Mouse (Mus musculus): ENCODE results near the gene Ccl25. TPM values are rescaled to one million over a fixed set of nuclear protein-coding genes. Genes with fewer than 3 reads are reported as not detected.
A peak's percentile ranks its signal among the peaks of the same experiment; 100 is the strongest.

Ccl25 gene
- polyA plus RNA-seq, 1 experiment from 2014 or later, result 16.8 TPM

DNA sequence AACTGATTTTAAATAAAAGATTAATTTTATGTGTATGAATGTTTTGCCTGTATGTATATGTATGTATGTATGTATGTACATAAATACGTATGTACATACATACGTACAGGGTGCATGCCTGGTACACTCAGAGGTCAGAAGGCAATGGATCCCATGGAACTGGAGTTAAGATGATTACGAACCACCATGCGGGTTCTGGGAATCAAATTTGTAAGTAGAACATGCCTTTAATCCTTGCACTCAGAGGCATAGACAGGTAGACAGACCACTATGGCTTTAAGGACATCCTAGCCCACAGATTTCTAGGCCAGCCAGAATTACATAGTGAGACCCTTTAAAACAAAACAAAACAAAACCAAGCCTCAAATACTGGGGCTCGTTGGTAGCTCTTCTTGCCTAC lies 6.9 kb upstream of the Ccl25 start:
- H3K36me3 ChIP-seq, result peaks cover 19% of the 10 kb centered on the region; the same call in 1 of the 2 replicates
- no peaks in the 10 kb centered on the region for H3K9me3 ChIP-seq (replicated peaks)
- H3K4me3 ChIP-seq (replicated peaks), result no peak overlapping the region
- H3K4me1 ChIP-seq, result peaks cover 32% of the 10 kb centered on the region
- WGBS, result 88% methylated on average over 5 of the region's 5 CpGs
- ATAC-seq (ENCODE audit: insufficient number of reproducible peaks, low FRiP score, low TSS enrichment, low read depth), result no peak
- no peak overlapping the region for H3K4me2 ChIP-seq (replicated peaks)
- H3K27ac ChIP-seq (replicated peaks), result no peak overlapping the region
- H3K27me3 ChIP-seq, result no peaks in the 10 kb centered on the region
- no peak overlapping the region for H3K9ac ChIP-seq

DNA sequence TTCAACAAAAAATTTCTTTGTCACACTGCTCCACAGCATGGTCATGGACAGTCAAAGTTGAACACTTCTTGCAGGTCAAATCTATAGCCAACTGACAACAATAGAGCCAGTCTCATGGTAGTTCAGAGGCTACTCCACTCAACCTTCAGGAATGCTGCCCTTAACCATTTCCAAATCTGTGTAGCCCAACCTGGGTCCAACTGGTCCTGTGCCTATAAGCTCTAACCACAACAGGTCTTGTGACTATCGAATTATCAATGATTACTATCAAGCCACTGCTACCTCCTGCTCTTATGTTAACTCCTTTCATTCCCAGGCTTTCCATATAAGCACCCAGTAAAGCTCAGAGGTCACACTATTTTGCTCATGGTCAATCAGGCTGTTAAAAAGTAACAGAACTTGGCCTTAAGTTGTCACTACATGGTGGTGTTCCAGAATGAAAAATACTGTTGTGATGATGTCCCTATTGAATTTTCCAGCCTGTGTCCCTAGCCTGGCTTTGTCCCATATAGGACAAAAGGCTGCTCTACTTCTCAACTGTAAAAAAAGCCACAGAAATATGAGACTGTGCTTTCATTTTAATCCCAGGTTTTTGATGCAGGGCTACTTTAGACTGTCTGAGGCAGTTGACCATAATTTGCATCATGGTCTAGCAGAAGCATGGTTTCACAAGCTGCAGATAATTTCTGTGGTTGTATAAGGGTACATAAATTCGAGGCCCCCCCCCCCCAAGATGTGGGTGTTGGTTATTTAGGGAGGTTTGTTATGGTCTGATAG lies 6.0 kb upstream of the Ccl25 start:
- H3K36me3 ChIP-seq, result peaks cover 19% of the 10 kb centered on the region; the same call in 1 of the 2 replicates
- no peak overlapping the region for H3K4me3 ChIP-seq (replicated peaks)
- no peaks in the 10 kb centered on the region for H3K9me3 ChIP-seq (replicated peaks)
- no peaks in the 10 kb centered on the region for H3K27me3 ChIP-seq
- 79% methylated on average over 2 of the region's 2 CpGs for WGBS
- H3K4me1 ChIP-seq, result peaks cover 38% of the 10 kb centered on the region
- H3K4me2 ChIP-seq (replicated peaks), result no peak overlapping the region
- ATAC-seq (ENCODE audit: insufficient number of reproducible peaks, low FRiP score, low TSS enrichment, low read depth), result no peak
- H3K27ac ChIP-seq (replicated peaks), result no peak overlapping the region
- H3K9ac ChIP-seq, result no peak overlapping the region

DNA sequence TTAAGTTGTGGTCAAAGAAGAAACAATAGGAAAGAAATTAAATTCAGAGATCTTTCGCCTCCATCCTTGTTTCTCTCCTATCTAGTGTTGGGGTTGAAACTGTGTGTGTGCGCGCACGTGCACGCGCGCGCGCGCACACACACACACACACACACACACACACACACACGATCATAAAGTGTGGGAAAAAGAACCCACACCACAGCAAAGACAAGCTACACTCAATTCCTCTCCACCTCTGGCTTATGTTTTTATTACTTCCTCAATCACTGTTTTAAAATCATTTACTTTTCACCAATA lies 5.5 kb upstream of the Ccl25 start:
- Histone ChIP-seq H3K36me3 (peaks cover 19% of the 10 kb centered on the region; the same call in 1 of the 2 replicates), H3K4me2 (replicated peaks) (no peak overlapping the region), H3K9me3 (replicated peaks) (no peaks in the 10 kb centered on the region), H3K27ac (replicated peaks) (no peak overlapping the region), H3K27me3 (no peaks in the 10 kb centered on the region), H3K4me1 (peaks cover 38% of the 10 kb centered on the region), H3K4me3 (replicated peaks) (no peak overlapping the region), H3K9ac (no peak overlapping the region)
- 96% methylated on average over 11 of the region's 11 CpGs for WGBS
- no peak for ATAC-seq (ENCODE audit: insufficient number of reproducible peaks, low FRiP score, low TSS enrichment, low read depth)

DNA sequence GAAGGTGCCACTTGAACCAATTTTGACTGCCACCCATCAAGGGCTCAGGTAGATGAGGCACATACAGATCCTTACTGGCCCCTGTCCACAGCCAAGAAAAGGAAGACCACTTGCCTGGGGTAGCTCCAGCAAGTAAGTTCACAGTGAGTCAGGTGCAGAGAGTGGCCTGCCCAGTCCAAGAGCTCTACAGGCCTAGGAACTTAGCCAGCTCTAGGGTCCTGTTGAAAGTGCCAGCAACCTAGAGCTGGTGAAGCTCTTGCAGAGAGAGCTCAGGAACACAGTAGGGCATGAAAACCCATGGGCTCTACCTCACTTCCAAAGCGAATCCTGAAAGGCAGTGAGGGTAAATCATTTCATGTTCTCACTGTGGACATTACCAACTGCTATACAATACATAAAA lies 4.6 kb upstream of the Ccl25 start:
- Histone ChIP-seq H3K27me3 (no peaks in the 10 kb centered on the region), H3K9ac (no peak overlapping the region), H3K9me3 (replicated peaks) (no peaks in the 10 kb centered on the region), H3K4me2 (replicated peaks) (no peak overlapping the region), H3K4me3 (replicated peaks) (no peak overlapping the region), H3K4me1 (peaks cover 38% of the 10 kb centered on the region), H3K36me3 (peaks cover 19% of the 10 kb centered on the region; the same call in 1 of the 2 replicates), H3K27ac (replicated peaks) (no peak overlapping the region)
- ATAC-seq (ENCODE audit: insufficient number of reproducible peaks, low FRiP score, low TSS enrichment, low read depth), result no peak
- 95% methylated on average over 1 of the region's 1 CpGs for WGBS

DNA sequence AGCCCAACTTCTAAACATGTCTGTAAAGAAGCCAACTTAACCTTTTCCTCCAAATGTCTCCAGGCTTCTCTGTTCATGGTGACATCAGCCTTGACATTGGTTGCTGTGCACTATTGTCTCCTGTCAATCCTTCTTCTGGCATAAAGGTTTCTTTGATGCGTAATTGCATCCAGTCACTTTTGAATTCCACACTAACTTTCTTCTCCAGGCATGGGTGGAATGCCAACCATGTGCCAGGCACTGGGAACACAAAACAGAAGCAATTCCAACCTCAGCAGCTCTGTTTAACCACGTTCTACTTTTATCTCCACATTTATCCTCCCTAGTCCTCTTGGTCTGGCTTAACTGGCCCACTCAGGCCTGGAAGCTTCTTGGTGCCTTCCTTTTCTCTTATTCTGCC lies 4.0 kb upstream of the Ccl25 start:
- peaks cover 19% of the 10 kb centered on the region; the same call in 1 of the 2 replicates for H3K36me3 ChIP-seq
- no peak overlapping the region for H3K9ac ChIP-seq
- WGBS, result 55% methylated on average over 2 of the region's 2 CpGs
- no peak overlapping the region for H3K4me2 ChIP-seq (replicated peaks)
- no peak for ATAC-seq (ENCODE audit: insufficient number of reproducible peaks, low FRiP score, low TSS enrichment, low read depth)
- no peak overlapping the region for H3K27ac ChIP-seq (replicated peaks)
- H3K4me1 ChIP-seq, result peaks cover 41% of the 10 kb centered on the region
- H3K27me3 ChIP-seq, result no peaks in the 10 kb centered on the region
- no peaks in the 10 kb centered on the region for H3K9me3 ChIP-seq (replicated peaks)
- no peak overlapping the region for H3K4me3 ChIP-seq (replicated peaks)

DNA sequence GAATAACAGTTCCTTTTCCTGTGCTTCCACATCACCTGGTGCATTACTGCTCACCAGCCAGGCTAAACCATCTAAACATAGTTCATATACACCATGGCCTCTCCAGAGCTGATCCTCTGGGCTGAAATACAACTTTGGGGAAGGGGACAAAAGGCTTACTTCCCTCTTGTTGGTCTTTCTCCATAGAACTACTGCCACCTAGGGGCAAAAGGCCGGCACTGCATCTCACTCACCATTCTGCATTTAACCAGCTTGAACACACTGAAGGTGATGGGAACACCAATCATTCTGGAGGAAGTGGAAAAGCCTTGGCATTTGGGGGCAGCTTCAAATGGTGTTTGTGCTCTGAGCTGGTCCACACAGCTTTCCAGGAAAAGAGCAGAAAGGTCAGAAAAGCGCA lies 2.5 kb upstream of the Ccl25 start:
- 29% methylated on average over 2 of the region's 2 CpGs for WGBS
- ATAC-seq (ENCODE audit: insufficient number of reproducible peaks, low FRiP score, low TSS enrichment, low read depth), result no peak

DNA sequence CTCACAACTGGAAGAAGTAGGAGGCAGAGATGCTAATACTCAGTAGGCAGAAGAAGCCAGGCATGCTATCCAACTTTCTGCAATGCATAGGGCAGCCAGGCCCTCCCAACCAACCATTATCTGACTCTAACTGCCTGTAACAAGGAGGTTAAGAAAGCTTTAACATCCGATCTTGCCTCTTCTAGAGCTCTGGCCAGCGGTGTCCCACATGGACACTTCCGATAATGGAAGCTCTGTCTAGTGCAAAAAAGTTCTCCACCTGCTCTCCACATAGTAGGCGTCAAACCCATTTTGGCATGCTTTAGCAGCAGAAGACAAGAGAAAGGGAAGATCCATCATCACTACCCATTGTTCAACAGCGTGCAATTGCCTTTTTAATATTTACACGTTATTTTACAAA lies 1.1 kb upstream of the Ccl25 start:
- Histone ChIP-seq H3K4me1 (peaks cover 38% of the 10 kb centered on the region), H3K36me3 (peaks cover 34% of the 10 kb centered on the region), H3K9ac (peak overlapping the region; percentile 92), H3K4me3 (replicated peaks) (peak overlapping the region; percentile 96), H3K27me3 (no peaks in the 10 kb centered on the region), H3K9me3 (replicated peaks) (no peaks in the 10 kb centered on the region), H3K27ac (replicated peaks) (no peak overlapping the region), H3K4me2 (replicated peaks) (peak overlapping the region; percentile 89)
- no peak for ATAC-seq (ENCODE audit: insufficient number of reproducible peaks, low FRiP score, low TSS enrichment, low read depth)
- WGBS, result 1% methylated on average over 6 of the region's 6 CpGs

More for the DNA sequence above, 2.5 kb upstream of the Ccl25 start:
- Histone ChIP-seq H3K36me3 (peaks cover 20% of the 10 kb centered on the region), H3K4me1 (peaks cover 41% of the 10 kb centered on the region), H3K4me2 (replicated peaks) (0 out of 2 replicates have a peak overlapping the region, but pooled peaks have one; percentile 89), H3K27ac (replicated peaks) (no peak overlapping the region), H3K27me3 (no peaks in the 10 kb centered on the region), H3K4me3 (replicated peaks) (0 out of 2 replicates have a peak overlapping the region, but pooled peaks have one; percentile 7), H3K9me3 (replicated peaks) (no peaks in the 10 kb centered on the region), H3K9ac (no peak overlapping the region)

DNA sequence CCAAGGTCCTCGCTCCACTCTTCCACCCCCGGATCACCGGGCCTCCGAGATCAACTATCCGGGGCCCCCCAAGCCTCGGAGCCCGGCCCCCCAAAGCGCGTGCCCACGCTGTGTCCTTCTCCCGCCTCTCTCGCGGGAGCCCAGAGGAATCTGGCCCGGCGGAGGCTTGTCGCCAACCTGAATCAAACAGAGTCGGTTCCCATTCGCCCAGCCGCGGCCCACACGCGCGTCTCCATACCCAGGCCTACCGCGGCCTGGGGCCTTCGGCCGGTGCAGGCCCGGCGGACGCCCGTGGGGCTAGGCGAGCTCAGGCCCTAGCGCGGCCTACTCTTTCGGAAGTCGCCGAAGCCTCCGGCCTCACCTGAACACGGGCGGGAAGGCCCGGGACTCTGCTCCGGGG lies 485 bp upstream of the Ccl25 start:
- under 1% methylated on average over 42 of the region's 42 CpGs for WGBS
- Histone ChIP-seq H3K4me1 (peaks cover 36% of the 10 kb centered on the region), H3K4me3 (replicated peaks) (peak overlapping the region; percentile 96), H3K27me3 (no peaks in the 10 kb centered on the region), H3K4me2 (replicated peaks) (peak overlapping the region; percentile 89), H3K9ac (peak overlapping the region; percentile 92), H3K27ac (replicated peaks) (peak overlapping the region; percentile 86), H3K36me3 (peaks cover 40% of the 10 kb centered on the region), H3K9me3 (replicated peaks) (no peaks in the 10 kb centered on the region)
- ATAC-seq (ENCODE audit: insufficient number of reproducible peaks, low FRiP score, low TSS enrichment, low read depth), result peak; percentile 66

DNA sequence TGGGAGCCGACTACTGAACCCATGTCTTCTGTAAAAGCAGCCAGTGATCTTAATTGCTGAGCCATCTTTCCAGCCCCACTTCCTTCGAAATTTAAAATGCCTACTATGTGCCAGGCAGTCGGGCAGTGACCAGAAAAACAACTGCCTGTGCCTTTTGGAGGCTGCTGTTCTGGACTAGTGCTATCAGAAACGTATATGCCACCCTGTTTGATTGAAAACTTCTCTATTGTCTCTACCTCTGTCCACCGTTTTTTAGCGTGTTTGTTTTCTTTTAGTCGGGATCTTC lies 684 bp downstream of the Ccl25 start:
- peaks cover 44% of the 10 kb centered on the region for H3K36me3 ChIP-seq
- H3K27ac ChIP-seq (replicated peaks), result peak overlapping the region; percentile 91; the same call in 1 of the 2 replicates
- no peaks in the 10 kb centered on the region for H3K27me3 ChIP-seq
- H3K9me3 ChIP-seq (replicated peaks), result no peaks in the 10 kb centered on the region
- 40% methylated on average over 7 of the region's 7 CpGs for WGBS
- H3K9ac ChIP-seq, result peak overlapping the region; percentile 65
- ATAC-seq (ENCODE audit: insufficient number of reproducible peaks, low FRiP score, low TSS enrichment, low read depth), result no peak
- H3K4me1 ChIP-seq, result peaks cover 31% of the 10 kb centered on the region
- peak overlapping the region; percentile 96 for H3K4me3 ChIP-seq (replicated peaks)
- peak overlapping the region; percentile 71 for H3K4me2 ChIP-seq (replicated peaks)

DNA sequence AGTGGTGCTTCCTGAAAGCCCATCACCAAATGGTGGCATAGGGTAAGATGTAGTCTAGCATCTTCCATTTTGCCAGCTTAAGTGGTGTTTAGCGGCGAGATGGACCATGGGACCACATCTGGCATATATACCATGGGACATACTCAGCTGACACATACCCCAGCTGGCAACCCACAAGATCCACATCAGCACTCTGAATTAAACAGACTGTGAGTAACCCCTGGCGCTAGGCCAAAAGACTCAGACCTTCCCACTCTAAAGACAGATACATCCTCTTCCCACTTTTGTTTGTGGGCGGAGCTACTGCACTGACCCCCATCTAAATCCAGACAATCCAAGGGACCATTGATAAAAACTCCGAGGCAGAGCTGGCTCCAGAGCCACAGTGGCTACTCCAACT lies 4.0 kb downstream of the Ccl25 start:
- no peak for ATAC-seq (ENCODE audit: insufficient number of reproducible peaks, low FRiP score, low TSS enrichment, low read depth)
- peaks cover 61% of the 10 kb centered on the region for H3K36me3 ChIP-seq
- no peaks in the 10 kb centered on the region for H3K9me3 ChIP-seq (replicated peaks)
- H3K27me3 ChIP-seq, result no peaks in the 10 kb centered on the region
- H3K4me2 ChIP-seq (replicated peaks), result no peak overlapping the region
- H3K4me3 ChIP-seq (replicated peaks), result no peak overlapping the region
- no peak overlapping the region for H3K27ac ChIP-seq (replicated peaks)
- WGBS, result 88% methylated on average over 5 of the region's 5 CpGs
- H3K4me1 ChIP-seq, result peaks cover 6% of the 10 kb centered on the region
- no peak overlapping the region for H3K9ac ChIP-seq

DNA sequence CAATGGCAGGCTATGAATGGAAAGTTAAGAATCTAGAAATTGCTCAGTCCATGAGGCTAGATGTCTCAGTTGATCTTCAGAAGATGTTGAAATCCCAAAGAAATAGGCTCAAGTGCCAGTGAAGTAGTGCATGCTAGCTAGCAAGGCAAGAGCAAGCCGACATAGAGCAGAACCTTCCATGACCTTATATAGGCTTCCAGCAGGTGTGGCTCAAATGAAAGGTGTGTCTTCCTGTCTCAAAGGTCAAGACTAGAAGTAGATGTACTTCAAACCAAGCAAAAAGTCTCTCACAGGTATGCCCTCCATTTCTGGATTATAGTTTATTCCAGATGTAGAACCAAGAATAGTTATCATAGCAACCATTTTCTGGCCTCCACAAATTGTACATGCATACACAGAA lies 9.0 kb downstream of the Ccl25 start:
- 94% methylated on average over 1 of the region's 1 CpGs for WGBS
- Histone ChIP-seq H3K9me3 (replicated peaks) (no peaks in the 10 kb centered on the region), H3K27ac (replicated peaks) (no peak overlapping the region), H3K4me2 (replicated peaks) (no peak overlapping the region), H3K27me3 (no peaks in the 10 kb centered on the region), H3K9ac (no peak overlapping the region), H3K36me3 (peaks cover 88% of the 10 kb centered on the region), H3K4me3 (replicated peaks) (no peak overlapping the region), H3K4me1 (no peaks in the 10 kb centered on the region)
- no peak for ATAC-seq (ENCODE audit: insufficient number of reproducible peaks, low FRiP score, low TSS enrichment, low read depth)

DNA sequence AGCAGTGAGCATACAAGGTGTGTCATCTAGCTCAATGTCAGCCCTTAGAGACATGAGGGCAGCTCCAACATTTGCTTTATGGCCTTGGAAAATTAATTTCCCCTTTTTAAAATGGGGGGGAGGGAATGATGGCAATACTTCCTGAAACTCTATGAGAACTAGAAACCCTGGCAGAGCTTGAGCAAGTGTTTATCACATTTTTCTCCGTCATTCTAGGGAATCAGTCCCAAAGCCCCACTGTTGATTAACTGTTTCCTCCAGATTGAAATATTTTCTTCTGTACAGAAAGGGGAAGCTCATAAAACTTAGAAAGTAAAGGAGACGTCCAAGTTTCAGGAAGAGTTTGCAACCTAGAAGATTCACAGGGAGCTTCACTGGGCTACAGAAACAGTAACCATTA lies 10.7 kb downstream of the Ccl25 start:
- Histone ChIP-seq H3K9ac (no peak overlapping the region), H3K9me3 (replicated peaks) (no peaks in the 10 kb centered on the region), H3K27ac (replicated peaks) (no peak overlapping the region), H3K4me1 (no peaks in the 10 kb centered on the region), H3K36me3 (peaks cover 77% of the 10 kb centered on the region), H3K4me2 (replicated peaks) (no peak overlapping the region), H3K4me3 (replicated peaks) (no peak overlapping the region), H3K27me3 (no peaks in the 10 kb centered on the region)
- WGBS, result 84% methylated on average over 2 of the region's 2 CpGs
- ATAC-seq (ENCODE audit: insufficient number of reproducible peaks, low FRiP score, low TSS enrichment, low read depth), result no peak

Data from embryonic facial prominence, embryonic 15.5 days (tissue).